In genomic region chr2:32982700-32983099, GRCm38 (mm10) we compare ENCODE assay signal across 8 mouse cellular contexts. TPM values are rescaled to one million over a fixed set of nuclear protein-coding genes. Genes with fewer than 3 reads are reported as not detected.
DNase-seq lines count a peak whose midpoint lies in the region; ATAC-seq and TF ChIP-seq lines count a peak whose summit lies in the region.

No protein-coding gene starts in this region.

- no peaks in the 10 kb centered on the region for H3K36me3 ChIP-seq in lung, embryonic 14.5 days (ENCODE audit: insufficient read depth)
- no peaks in the 10 kb centered on the region for H3K36me3 ChIP-seq in forebrain, embryonic 10.5 days (replicated peaks)
- peaks cover 5% of the 10 kb centered on the region for H3K36me3 ChIP-seq in limb, embryonic 13.5 days

- H3K27me3 ChIP-seq in lung, embryonic 14.5 days (ENCODE audit: insufficient read depth, low read length) = no peaks in the 10 kb centered on the region
- H3K27me3 ChIP-seq in forebrain, embryonic 10.5 days (ENCODE audit: poor library complexity, severe bottlenecking) = peaks cover 7% of the 10 kb centered on the region; the same call in 1 of the 2 replicates
- H3K27me3 ChIP-seq in limb, embryonic 13.5 days = no peaks in the 10 kb centered on the region

- peak overlapping the region; percentile 100 for H3K4me2 ChIP-seq in lung, embryonic 14.5 days
- peak overlapping the region; percentile 100 for H3K4me2 ChIP-seq in limb, embryonic 13.5 days (replicated peaks)

- peak overlapping the region; percentile 84 for H3K4me3 ChIP-seq in lung, embryonic 14.5 days (ENCODE audit: low read depth, low read length)
- H3K4me3 ChIP-seq in forebrain, embryonic 10.5 days = peak overlapping the region; percentile 78
- peak overlapping the region; percentile 88 for H3K4me3 ChIP-seq in limb, embryonic 13.5 days

- no peaks in the 10 kb centered on the region for H3K9me3 ChIP-seq in lung, embryonic 14.5 days (ENCODE audit: low read depth, low read length)
- H3K9me3 ChIP-seq in forebrain, embryonic 10.5 days = no peaks in the 10 kb centered on the region
- no peaks in the 10 kb centered on the region for H3K9me3 ChIP-seq in limb, embryonic 13.5 days

- ATAC-seq in lung, embryonic 14.5 days (ENCODE audit: insufficient read depth) = no peak
- no peak for ATAC-seq in limb, embryonic 13.5 days (ENCODE audit: low FRiP score, low read depth)

- H3K9ac ChIP-seq in lung, embryonic 14.5 days = no peak overlapping the region
- peak overlapping the region; percentile 35 for H3K9ac ChIP-seq in limb, embryonic 13.5 days

- H3K4me1 ChIP-seq in lung, embryonic 14.5 days (ENCODE audit: insufficient read depth) = peaks cover 6% of the 10 kb centered on the region; the same call in 1 of the 2 replicates
- peaks cover 24% of the 10 kb centered on the region for H3K4me1 ChIP-seq in forebrain, embryonic 10.5 days
- H3K4me1 ChIP-seq in limb, embryonic 13.5 days = peaks cover 19% of the 10 kb centered on the region

- 5% methylated on average over 4 of the region's 4 CpGs for WGBS in lung, embryonic 14.5 days
- WGBS in forebrain, embryonic 10.5 days = 3% methylated on average over 4 of the region's 4 CpGs
- WGBS in limb, embryonic 13.5 days = 5% methylated on average over 4 of the region's 4 CpGs

- no peak for DNase-seq in lung, embryonic 14.5 days
- DNase-seq in lung, postnatal 4 days = no peak
- no peak for DNase-seq in forebrain, embryonic 10.5 days (ENCODE audit: extremely low spot score, low spot score)
- peak; percentile 52 for DNase-seq in retina, postnatal 1 day
- no peak for DNase-seq in layer of hippocampus, adult 8-10 months (ENCODE audit: low spot score in 2 of 2)
- no peak for DNase-seq in urinary bladder, adult 18-20 months (ENCODE audit: low spot score in 2 of 2)
- DNase-seq in T-cell, adult 2 months (ENCODE audit: low spot score) = no peak

- TF ChIP-seq CTCF in lung, embryonic 14.5 days (IDR thresholded peaks at IDR 0.05; ENCODE audit: low read depth) = no peak

- H3K27ac ChIP-seq in lung, embryonic 14.5 days (ENCODE audit: low read depth) = no peak overlapping the region
- H3K27ac ChIP-seq in forebrain, embryonic 10.5 days = no peak overlapping the region
- H3K27ac ChIP-seq in limb, embryonic 13.5 days = no peak overlapping the region

RNA-seq across cellular contexts. Expression of gene Slc2a8, which starts 0.8 kb away (rescaled TPM):
- 12.4 and 14.4 TPM in 2 replicates for polyA plus RNA-seq in lung, embryonic 14.5 days (2014; fragmentation: Nextera tagmentation; extraction: Ambion mirVana)
- 14.2 and 14.8 TPM in 2 replicates for polyA plus RNA-seq in forebrain, embryonic 10.5 days (2016; fragmentation: Nextera tagmentation; extraction: Ambion mirVana)
- 27.3 and 28.9 TPM in 2 replicates for polyA plus RNA-seq in limb, embryonic 13.5 days (2015; fragmentation: Nextera tagmentation; extraction: Ambion mirVana)
- 10 to 100 TPM; 19.7 to 23.1 (median 21.8) TPM for total RNA-seq in layer of hippocampus, adult 8-10 months (2022)

RNA-seq across cellular contexts. Expression of gene Lrsam1, which starts 21.3 kb away (rescaled TPM):
- polyA plus RNA-seq in lung, embryonic 14.5 days (2014; fragmentation: Nextera tagmentation; extraction: Ambion mirVana) = 6.4 and 6.6 TPM in 2 replicates
- 6.6 and 8.0 TPM in 2 replicates for polyA plus RNA-seq in forebrain, embryonic 10.5 days (2016; fragmentation: Nextera tagmentation; extraction: Ambion mirVana)
- 13.9 and 14.1 TPM in 2 replicates for polyA plus RNA-seq in limb, embryonic 13.5 days (2015; fragmentation: Nextera tagmentation; extraction: Ambion mirVana)
- 10 to 100 TPM; 35.1 to 39.9 (median 38.6) TPM for total RNA-seq in layer of hippocampus, adult 8-10 months (2022)

RNA-seq across cellular contexts. Expression of gene Rpl12, which starts 21.3 kb away (rescaled TPM):
- 235 and 256 TPM in 2 replicates for polyA plus RNA-seq in lung, embryonic 14.5 days (2014; fragmentation: Nextera tagmentation; extraction: Ambion mirVana)
- 192 and 197 TPM in 2 replicates for polyA plus RNA-seq in forebrain, embryonic 10.5 days (2016; fragmentation: Nextera tagmentation; extraction: Ambion mirVana)
- polyA plus RNA-seq in limb, embryonic 13.5 days (2015; fragmentation: Nextera tagmentation; extraction: Ambion mirVana) = 159 and 175 TPM in 2 replicates
- total RNA-seq in layer of hippocampus, adult 8-10 months (2022) = 100 to 1,000 TPM; 120 to 150 (median 129) TPM
